Mouse (Mus musculus): ENCODE measurements around the gene Caskin2. TPM values are rescaled to one million over a fixed set of nuclear protein-coding genes. Genes with fewer than 3 reads are reported as not detected.

Gene Caskin2
- total RNA-seq, 2 experiments from 2014 or later: 19.9 to 21.8 TPM

GRCm38 (mm10) chr11:115807971-115808370 lies 5.5 kb downstream of the Caskin2 start:
- no peak for DNase-seq (ENCODE audit: extremely low spot score in 1 of 2, low spot score in 1 of 2)

- DNase-seq (ENCODE audit: extremely low spot score in 1 of 2, low spot score in 1 of 2): no peak
These were observed 6.1 kb downstream of the Caskin2 start for GRCm38 (mm10) chr11:115807306-115807705.

GRCm38 (mm10) chr11:115806154-115806553 lies 7.3 kb downstream of the Caskin2 start:
- no peak for DNase-seq (ENCODE audit: extremely low spot score in 1 of 2, low spot score in 1 of 2)

- DNase-seq (ENCODE audit: extremely low spot score in 1 of 2, low spot score in 1 of 2): no peak
These were observed 8.4 kb downstream of the Caskin2 start for GRCm38 (mm10) chr11:115805005-115805404.

GRCm38 (mm10) chr11:115803072-115803709 lies 10.2 kb downstream of the Caskin2 start:
- DNase-seq (ENCODE audit: extremely low spot score in 1 of 2, low spot score in 1 of 2): no peak

GRCm38 (mm10) chr11:115800981-115801380 lies 12.5 kb downstream of the Caskin2 start:
- DNase-seq (ENCODE audit: extremely low spot score in 1 of 2, low spot score in 1 of 2): no peak

GRCm38 (mm10) chr11:115797665-115798064 lies 15.8 kb downstream of the Caskin2 start:
- no peak for DNase-seq (ENCODE audit: extremely low spot score in 1 of 2, low spot score in 1 of 2)

GRCm38 (mm10) chr11:115796898-115797297 lies 16.5 kb downstream of the Caskin2 start:
- DNase-seq (ENCODE audit: extremely low spot score in 1 of 2, low spot score in 1 of 2): no peak

- no peak for DNase-seq (ENCODE audit: extremely low spot score in 1 of 2, low spot score in 1 of 2)
These were observed 21.1 kb downstream of the Caskin2 start for GRCm38 (mm10) chr11:115792353-115792752.

- no peak for DNase-seq (ENCODE audit: extremely low spot score in 1 of 2, low spot score in 1 of 2)
These were observed 21.5 kb downstream of the Caskin2 start for GRCm38 (mm10) chr11:115791919-115792318.

- DNase-seq (ENCODE audit: extremely low spot score in 1 of 2, low spot score in 1 of 2): no peak
These were observed 23.7 kb downstream of the Caskin2 start for GRCm38 (mm10) chr11:115789787-115790186.

- no peak for DNase-seq (ENCODE audit: extremely low spot score in 1 of 2, low spot score in 1 of 2)
These were observed 27.0 kb downstream of the Caskin2 start for GRCm38 (mm10) chr11:115786473-115786872.

- peak; percentile 33 to 40 for DNase-seq (ENCODE audit: extremely low spot score in 1 of 2, low spot score in 1 of 2)
These were observed 33.0 kb downstream of the Caskin2 start for GRCm38 (mm10) chr11:115780141-115781070.

GRCm38 (mm10) chr11:115779038-115779571 lies 34.3 kb downstream of the Caskin2 start:
- DNase-seq (ENCODE audit: extremely low spot score in 1 of 2, low spot score in 1 of 2): peak in 1 of 2 experiments; percentile 32

- no peak for DNase-seq (ENCODE audit: extremely low spot score in 1 of 2, low spot score in 1 of 2)
These were observed 35.7 kb downstream of the Caskin2 start for GRCm38 (mm10) chr11:115777487-115778335.

GRCm38 (mm10) chr11:115776954-115777353 lies 36.5 kb downstream of the Caskin2 start:
- no peak for DNase-seq (ENCODE audit: extremely low spot score in 1 of 2, low spot score in 1 of 2)

GRCm38 (mm10) chr11:115775821-115776665 lies 37.4 kb downstream of the Caskin2 start:
- DNase-seq (ENCODE audit: extremely low spot score in 1 of 2, low spot score in 1 of 2): no peak

- DNase-seq (ENCODE audit: extremely low spot score in 1 of 2, low spot score in 1 of 2): no peak
These were observed 38.8 kb downstream of the Caskin2 start for GRCm38 (mm10) chr11:115774653-115775052.

GRCm38 (mm10) chr11:115768896-115769295 lies 44.5 kb downstream of the Caskin2 start:
- no peak for DNase-seq (ENCODE audit: extremely low spot score in 1 of 2, low spot score in 1 of 2)
